Mouse (Mus musculus): Measurements from ENCODE around the gene Ctnnd1.
A peak's percentile ranks its signal among the peaks of the same experiment; 100 is the strongest.

The Ctnnd1 gene

GRCm38 (mm10) chr2:84607842-84608241 is 42.7 kb downstream of the Ctnnd1 start:
- DNase-seq (ENCODE audit: low spot score), result no peak

- no peak for DNase-seq (ENCODE audit: low spot score)
These were observed 49.6 kb downstream of the Ctnnd1 start for GRCm38 (mm10) chr2:84600977-84601376.

- no peak for DNase-seq (ENCODE audit: low spot score)
These were observed 51.2 kb downstream of the Ctnnd1 start for GRCm38 (mm10) chr2:84599270-84599888.

GRCm38 (mm10) chr2:84597123-84597522 is 53.4 kb downstream of the Ctnnd1 start:
- no peak for DNase-seq (ENCODE audit: low spot score)

GRCm38 (mm10) chr2:84592801-84593200 is 57.8 kb downstream of the Ctnnd1 start:
- DNase-seq (ENCODE audit: low spot score), result no peak

GRCm38 (mm10) chr2:84585700-84586099 is 64.9 kb downstream of the Ctnnd1 start:
- no peak for DNase-seq (ENCODE audit: low spot score)

GRCm38 (mm10) chr2:84582286-84582685 is 68.3 kb downstream of the Ctnnd1 start:
- DNase-seq (ENCODE audit: low spot score), result no peak

GRCm38 (mm10) chr2:84581208-84581607 is 69.4 kb downstream of the Ctnnd1 start:
- peak; percentile 28 for DNase-seq (ENCODE audit: low spot score)

GRCm38 (mm10) chr2:84579311-84579710 is 71.3 kb downstream of the Ctnnd1 start:
- no peak for DNase-seq (ENCODE audit: low spot score)

- no peak for DNase-seq (ENCODE audit: low spot score)
These were observed 76.4 kb downstream of the Ctnnd1 start for GRCm38 (mm10) chr2:84574130-84574529.

- peak; percentile 24 for DNase-seq (ENCODE audit: low spot score)
These were observed 93.6 kb downstream of the Ctnnd1 start for GRCm38 (mm10) chr2:84556888-84557514.

- DNase-seq (ENCODE audit: low spot score), result no peak
These were observed 99.0 kb downstream of the Ctnnd1 start for GRCm38 (mm10) chr2:84551390-84552100.

All from retina, embryonic 14.5 days (tissue).